Mouse (Mus musculus) CH12.LX (cell line): ENCODE data around the gene Hoxb8. TPM values are rescaled to one million over a fixed set of nuclear protein-coding genes. Genes with fewer than 3 reads are reported as not detected.

Experiments
- DNase-seq: peaks from one replicate; pipeline ENCODE4 v3.0.0-alpha.2; 2013; ENCODE audit errors: extremely low read depth
- H3K27ac ChIP-seq: 2 replicates; pipeline ENCODE4 v1.5.1; 2012; ENCODE audit warnings: low read depth, mild to moderate bottlenecking, control low read depth, moderate library complexity; ENCODE audit not compliant: insufficient read depth
- H3K27me3 ChIP-seq: replicated peaks from 2 replicates; pipeline ENCODE3; 2012; ENCODE audit warnings: inconsistent platforms
- H3K36me3 ChIP-seq, 2 experiments: replicated peaks in 1 of 2; 2 replicates each; pipeline versions ENCODE3 to v1.6.1; 2012; ENCODE audit warnings: inconsistent platforms in 1 of 2, low read length in 1 of 2, mild to moderate bottlenecking in 1 of 2, mixed read lengths in 1 of 2, moderate library complexity in 1 of 2; ENCODE audit not compliant: control insufficient read depth in 1 of 2, insufficient read depth in 1 of 2
- H3K4me1 ChIP-seq, 2 experiments: 2 replicates each; pipeline ENCODE4 v1.6.1; 2012; ENCODE audit warnings: inconsistent platforms in 1 of 2, moderate library complexity in 1 of 2; ENCODE audit not compliant: insufficient read depth in 2 of 2, control insufficient read depth in 1 of 2
- H3K4me2 ChIP-seq: 2 replicates; pipeline ENCODE4 v1.6.1; 2012; ENCODE audit warnings: low read depth, mild to moderate bottlenecking, control low read depth; ENCODE audit not compliant: poor library complexity, insufficient read depth, severe bottlenecking
- H3K4me3 ChIP-seq, 3 experiments: fragments of 150-350 bp in 1 of 3; sonication (generic) in 1 of 3; replicated peaks in 1 of 3; 2 replicates each; pipeline versions ENCODE3 to v1.5.1; 2011 to 2012; ENCODE audit warnings: low read depth in 2 of 3, low read length in 2 of 3, mild to moderate bottlenecking in 2 of 3, moderate library complexity in 2 of 3, control low read depth in 1 of 3, improper control_type of control experiment in 1 of 3, inconsistent platforms in 1 of 3, mixed read lengths in 1 of 3; ENCODE audit not compliant: poor library complexity in 1 of 3
- H3K79me2 ChIP-seq: replicated peaks from 2 replicates; pipeline ENCODE4 v1.6.1; 2012; ENCODE audit warnings: mild to moderate bottlenecking, moderate library complexity; ENCODE audit not compliant: control insufficient read depth, poor library complexity, insufficient read depth, severe bottlenecking; ENCODE audit errors: extremely low read depth
- H3K9ac ChIP-seq: 2 replicates; pipeline ENCODE4 v1.6.1; 2012; ENCODE audit warnings: low read depth, mild to moderate bottlenecking, control low read depth, moderate library complexity; ENCODE audit not compliant: insufficient read depth
- H3K9me3 ChIP-seq: replicated peaks from 2 replicates; pipeline ENCODE3; 2012; ENCODE audit warnings: low read length, inconsistent platforms, mixed read lengths
- BHLHE40 ChIP-seq: IDR thresholded peaks from 2 replicates; pipeline ENCODE4 v1.6.1; 2011; ENCODE audit warnings: mild to moderate bottlenecking, low read depth, low read length, improper control_type of control experiment
- CHD2 ChIP-seq: IDR thresholded peaks from 2 replicates; pipeline ENCODE4 v1.6.1; 2011; ENCODE audit warnings: low read length, improper control_type of control experiment
- CTCF ChIP-seq, 2 experiments: IDR thresholded peaks in 1 of 2; conservative IDR thresholded peaks in 1 of 2; 2 replicates each; pipeline ENCODE4 v1.5.1; 2011 to 2012; ENCODE audit warnings: low read depth in 2 of 2, low read length in 2 of 2, improper control_type of control experiment in 1 of 2, inconsistent platforms in 1 of 2, mild to moderate bottlenecking in 1 of 2, moderate library complexity in 1 of 2
- E2F4 ChIP-seq: IDR thresholded peaks from 2 replicates; pipeline ENCODE4 v1.6.1; 2011; ENCODE audit warnings: low read depth, low read length, improper control_type of control experiment; ENCODE audit not compliant: insufficient replicate concordance
- ETS1 ChIP-seq: conservative IDR thresholded peaks from 2 replicates; pipeline ENCODE4 v1.6.1; 2012; ENCODE audit warnings: low read depth, mild to moderate bottlenecking, inconsistent platforms, low read length, improper control_type of control experiment, moderate library complexity
- GABPA ChIP-seq: IDR thresholded peaks from 2 replicates; pipeline ENCODE4 v1.6.1; 2012; ENCODE audit warnings: low read depth, low read length, improper control_type of control experiment, inconsistent platforms; ENCODE audit not compliant: insufficient replicate concordance
- HCFC1 ChIP-seq: IDR thresholded peaks from 2 replicates; pipeline ENCODE4 v1.6.1; 2012; ENCODE audit warnings: low read depth, mild to moderate bottlenecking, inconsistent platforms, low read length, improper control_type of control experiment
- KAT2A ChIP-seq: IDR thresholded peaks from 2 replicates; pipeline ENCODE4 v1.6.1; 2012; ENCODE audit warnings: low read length, improper control_type of control experiment, inconsistent platforms; ENCODE audit not compliant: insufficient replicate concordance
- MAFK ChIP-seq: IDR thresholded peaks from 2 replicates; pipeline ENCODE4 v1.6.1; 2011; ENCODE audit warnings: low read length, improper control_type of control experiment; ENCODE audit not compliant: insufficient replicate concordance
- MAZ ChIP-seq: IDR thresholded peaks from 2 replicates; pipeline ENCODE4 v1.6.1; 2012; ENCODE audit warnings: low read depth, mild to moderate bottlenecking, inconsistent platforms, low read length, improper control_type of control experiment, moderate library complexity
- MXI1 ChIP-seq: IDR thresholded peaks from 2 replicates; pipeline ENCODE4 v1.6.1; 2011; ENCODE audit warnings: mild to moderate bottlenecking, low read depth, low read length, improper control_type of control experiment
- MYC ChIP-seq: IDR thresholded peaks from 2 replicates; pipeline ENCODE4 v1.6.1; 2011; ENCODE audit warnings: low read depth, mild to moderate bottlenecking, improper control_type of control experiment, low read length
- NELFE ChIP-seq: IDR thresholded peaks from 2 replicates; pipeline ENCODE4 v1.6.1; 2011; ENCODE audit warnings: low read depth, low read length, improper control_type of control experiment
- POLR2A ChIP-seq: IDR thresholded peaks from 2 replicates; pipeline ENCODE4 v1.6.1; 2011; ENCODE audit warnings: low read depth, mild to moderate bottlenecking, improper control_type of control experiment, low read length
- RCOR1 ChIP-seq: conservative IDR thresholded peaks from 2 replicates; pipeline ENCODE4 v1.6.1; 2012; ENCODE audit warnings: low read depth, mild to moderate bottlenecking, inconsistent platforms, low read length, improper control_type of control experiment
- SIN3A ChIP-seq: IDR thresholded peaks from 2 replicates; pipeline ENCODE4 v1.6.1; 2012; ENCODE audit warnings: low read length, improper control_type of control experiment, inconsistent platforms
- SMC3 ChIP-seq: IDR thresholded peaks from 2 replicates; pipeline ENCODE4 v1.6.1; 2011; ENCODE audit warnings: low read depth, low read length, improper control_type of control experiment
- TCF12 ChIP-seq: IDR thresholded peaks from 2 replicates; pipeline ENCODE4 v1.6.1; 2014; ENCODE audit warnings: low read depth, mild to moderate bottlenecking, inconsistent platforms, low read length, improper control_type of control experiment
- USF2 ChIP-seq: conservative IDR thresholded peaks from 2 replicates; pipeline ENCODE4 v1.6.1; 2011; ENCODE audit warnings: low read depth, low read length, improper control_type of control experiment
- ZC3H11A ChIP-seq: IDR thresholded peaks from 2 replicates; pipeline ENCODE4 v1.6.1; 2012; ENCODE audit warnings: low read depth, mild to moderate bottlenecking, inconsistent platforms, low read length, improper control_type of control experiment
- ZKSCAN1 ChIP-seq: IDR thresholded peaks from 2 replicates; pipeline ENCODE4 v1.6.1; 2012; ENCODE audit warnings: low read depth, inconsistent platforms, low read length, improper control_type of control experiment, borderline replicate concordance
- ZMIZ1 ChIP-seq: IDR thresholded peaks from 2 replicates; pipeline ENCODE4 v1.6.1; 2012; ENCODE audit warnings: low read depth, mild to moderate bottlenecking, inconsistent platforms, low read length, improper control_type of control experiment
- dilution Hi-C: fragments of 300-500 bp; cut with MboI; formaldehyde crosslinking; loops from 2 replicates; pipeline ENCODE4 v1.14.3; 2020; ENCODE audit warnings: low sequenced_read_pairs; ENCODE audit not compliant: extremely low pct_unique_long_range_greater_than_20kb, extremely low pct_ligation_motif_present
- in situ Hi-C: fragments of 300-500 bp; cut with MboI; formaldehyde crosslinking; loops from 3 replicates; pipeline ENCODE4 v1.14.3; 2019; ENCODE audit warnings: low sequenced_read_pairs, low pct_ligation_motif_present, low pct_unique_long_range_greater_than_20kb, mixed read lengths
- polyA plus RNA-seq: library from polyadenylated mRNA; unstranded; fragments of >175 nt; gene quantifications from 2 replicates; pipeline ENCODE4 v1.2.1, GENCODE M21; 2012; ENCODE audit warnings: low read depth; ENCODE audit not compliant: insufficient read length
- total RNA-seq, 2 experiments: library from RNA; depleted of rRNA; stranded (reverse); fragments of 300-350 nt in 1 of 2; fragments of >200 nt in 1 of 2; gene quantifications; 2 replicates each; pipeline ENCODE4 v1.2.3; 2012 to 2014

Hoxb8 gene
- total and polyA plus RNA-seq, 3 experiments, result not detected

GRCm38 (mm10) chr11:96287411-96287810 lies 5.7 kb downstream of the Hoxb8 start:
- Histone ChIP-seq H3K9me3 (peaks cover 16% of the 10 kb centered on the region), H3K4me3 (no peak overlapping the region), H3K36me3 (no peaks in the 10 kb centered on the region), H3K4me2 (no peak overlapping the region), H3K4me1 (peaks cover 5 to 8% of the 10 kb centered on the region in 2 experiments; a peak in 3 of 4 replicates), H3K27me3 (peaks cover 95% of the 10 kb centered on the region), H3K9ac (no peak overlapping the region), H3K27ac (no peak overlapping the region), H3K79me2 (no peaks in the 10 kb centered on the region)
- dilution Hi-C loops, result no loop called here
- in situ Hi-C loops, result no loop called here
- TF ChIP-seq SMC3 (no peak), CTCF (conservative IDR thresholded peaks at IDR 0.05 in 1 of 2, IDR thresholded peaks at IDR 0.05 in 1 of 2; ENCODE audit: low read depth in 2 of 2, low read length in 2 of 2) (no peak), HCFC1 (no peak), ZMIZ1 (no peak), MAFK (no peak), CHD2 (no peak), MYC (no peak), KAT2A (no peak), MAZ (no peak), MXI1 (no peak), TCF12 (no peak)
- no peak for DNase-seq

DNA sequence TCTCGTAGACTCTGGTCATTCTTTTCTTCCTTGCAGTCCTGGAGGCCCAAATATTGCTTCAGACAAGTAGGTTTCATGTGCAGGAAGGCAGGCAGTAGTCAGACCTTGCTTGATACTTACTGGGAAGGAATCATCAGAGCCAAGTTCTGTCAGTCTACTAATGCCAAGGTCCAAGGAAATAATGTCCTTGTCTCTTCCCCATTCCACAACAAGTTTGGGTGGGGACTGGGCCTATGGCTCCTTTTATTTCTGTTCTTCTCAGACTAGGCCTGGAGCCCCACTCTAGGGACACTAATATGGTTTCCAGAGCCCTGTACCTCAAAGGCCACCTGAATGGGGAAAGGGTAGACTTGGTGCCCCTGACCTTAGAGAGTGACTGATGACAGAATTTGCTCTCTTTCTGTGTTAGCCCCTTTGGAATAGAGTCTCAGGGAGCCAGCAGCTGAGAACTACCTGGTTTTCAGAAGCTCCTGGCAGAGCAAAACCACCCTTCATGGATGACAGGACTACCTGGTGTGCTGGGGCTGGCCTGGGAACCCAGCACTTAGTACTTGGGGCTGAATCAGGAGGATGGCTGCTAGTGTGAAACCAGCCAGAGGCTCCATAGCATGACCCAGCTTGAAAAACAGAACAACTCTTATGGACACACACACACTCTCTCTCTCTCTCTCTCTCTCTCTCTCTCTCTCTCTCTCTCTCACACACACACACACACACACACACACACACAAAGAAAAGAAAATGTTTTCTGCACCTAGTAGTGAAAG lies 6.9 kb downstream of the Hoxb8 start:
- in situ Hi-C loops, result no loop called here
- Histone ChIP-seq H3K27ac (no peak overlapping the region), H3K4me2 (0 out of 2 replicates have a peak overlapping the region, but pooled peaks have one; percentile 53), H3K4me1 (peaks cover 2 to 19% of the 10 kb centered on the region in 2 experiments; a peak in 2 of 4 replicates), H3K9ac (no peak overlapping the region), H3K36me3 (no peaks in the 10 kb centered on the region), H3K4me3 (no peak overlapping the region), H3K27me3 (peaks cover 96% of the 10 kb centered on the region), H3K9me3 (peaks cover 15% of the 10 kb centered on the region), H3K79me2 (no peaks in the 10 kb centered on the region)
- TF ChIP-seq MAZ, result no peak
- TF ChIP-seq USF2, result no peak
- TF ChIP-seq RCOR1, result no peak
- no peak for TF ChIP-seq SMC3
- no peak for DNase-seq
- dilution Hi-C loops, result no loop called here

- Histone ChIP-seq H3K36me3 (no peaks in the 10 kb centered on the region), H3K4me3 (no peak overlapping the region), H3K4me1 (peaks cover 2 to 22% of the 10 kb centered on the region in 2 experiments; a peak in 2 of 4 replicates), H3K79me2 (no peaks in the 10 kb centered on the region), H3K9ac (no peak overlapping the region), H3K4me2 (peak overlapping the region; percentile 53; the same call in 1 of the 2 replicates), H3K27me3 (peaks cover 96% of the 10 kb centered on the region), H3K27ac (no peak overlapping the region), H3K9me3 (peaks cover 15% of the 10 kb centered on the region)
- in situ Hi-C loops (no loop called here), dilution Hi-C loops (no loop called here)
- DNase-seq, result no peak
- no peak for TF ChIP-seq NELFE
- no peak for TF ChIP-seq ZMIZ1
- TF ChIP-seq POLR2A, result no peak
- TF ChIP-seq ZKSCAN1, result no peak
- TF ChIP-seq SIN3A, result no peak
- no peak for TF ChIP-seq ETS1
- TF ChIP-seq E2F4, result no peak
- no peak for TF ChIP-seq RCOR1
- TF ChIP-seq GABPA, result no peak
- no peak for TF ChIP-seq SMC3
- TF ChIP-seq ZC3H11A, result no peak
- TF ChIP-seq BHLHE40, result no peak
Measured at GRCm38 (mm10) chr11:96289293-96289692, 7.6 kb downstream of the Hoxb8 start.
